Mouse (Mus musculus): ENCODE measurements around the gene Rhpn2. TPM values are rescaled to one million over a fixed set of nuclear protein-coding genes. Genes with fewer than 3 reads are reported as not detected.
"Not testable (repeated sequence)": the region's sequence is repeated elsewhere in the genome, so short reads cannot be mapped to it uniquely, and the experiment has no call there.

The Rhpn2 gene
- polyA plus RNA-seq (2015; fragmentation: Nextera tagmentation; extraction: Ambion mirVana) = 5.0 and 6.6 TPM in 2 replicates

DNA sequence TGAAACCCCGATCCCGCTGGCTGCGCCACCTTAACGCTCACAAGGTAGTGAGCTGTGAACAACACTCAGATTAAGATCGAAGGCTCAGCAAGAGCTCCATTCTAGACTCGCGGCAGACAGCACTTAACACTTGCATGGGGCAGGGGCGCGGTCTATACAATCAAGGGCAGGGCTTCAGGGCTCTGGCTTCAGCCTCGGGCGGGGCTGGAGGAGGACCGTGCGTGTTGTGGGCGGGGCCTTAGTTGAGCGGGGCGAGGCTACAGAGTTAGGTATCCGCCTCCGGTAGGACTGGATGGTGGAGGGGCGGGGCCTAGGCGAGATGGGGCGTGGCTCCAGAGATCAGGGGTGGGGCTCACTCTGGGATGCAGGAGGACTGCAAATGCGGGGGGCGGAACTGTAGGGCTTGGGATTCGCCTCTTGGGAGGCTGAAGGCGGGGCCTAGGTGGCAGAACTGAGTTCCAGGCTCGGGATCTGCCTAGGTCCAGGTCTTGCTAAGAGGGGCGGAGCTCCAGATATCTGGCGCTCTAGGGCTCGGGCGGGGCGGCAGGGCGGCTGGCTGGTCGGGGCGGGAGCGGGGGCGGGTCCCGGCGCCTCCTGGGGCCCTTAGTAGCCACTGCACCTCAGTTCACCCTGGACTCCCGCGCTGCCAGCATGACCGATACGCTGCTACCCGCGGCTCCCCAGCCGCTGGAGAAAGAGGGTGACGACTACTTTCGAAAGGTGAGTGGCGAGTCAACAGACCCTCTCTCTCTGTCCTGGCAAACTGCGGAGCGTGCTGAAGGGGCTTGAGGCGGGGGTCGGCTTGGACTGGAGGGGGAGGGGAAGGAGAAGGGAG, at the start of gene Rhpn2:
Rhpn2 (plus strand) TSS at position 479 of the 835 bp plus-strand sequence.
- H3K9me3 ChIP-seq (replicated peaks) = no peaks in the 10 kb centered on the region
- H3K36me3 ChIP-seq (replicated peaks) = no peaks in the 10 kb centered on the region
- H3K9ac ChIP-seq = peak within 1 kb of the TSS; percentile 56
- H3K4me2 ChIP-seq = peak within 1 kb of the TSS; percentile 93
- peak within 1 kb of the TSS; percentile 15; the same call in 1 of the 2 replicates for H3K27ac ChIP-seq (replicated peaks)
- peaks cover 33% of the 10 kb centered on the region for H3K4me1 ChIP-seq (replicated peaks)
- peaks cover 84% of the 10 kb centered on the region for H3K27me3 ChIP-seq
- peak; percentile 96 for ATAC-seq (ENCODE audit: insufficient read depth)
- H3K4me3 ChIP-seq (replicated peaks) = peak within 1 kb of the TSS; percentile 63
- under 1% methylated on average over 49 of the region's 52 CpGs for whole genome bisulfite sequencing (ENCODE audit: insufficient replicate concordance)

DNA sequence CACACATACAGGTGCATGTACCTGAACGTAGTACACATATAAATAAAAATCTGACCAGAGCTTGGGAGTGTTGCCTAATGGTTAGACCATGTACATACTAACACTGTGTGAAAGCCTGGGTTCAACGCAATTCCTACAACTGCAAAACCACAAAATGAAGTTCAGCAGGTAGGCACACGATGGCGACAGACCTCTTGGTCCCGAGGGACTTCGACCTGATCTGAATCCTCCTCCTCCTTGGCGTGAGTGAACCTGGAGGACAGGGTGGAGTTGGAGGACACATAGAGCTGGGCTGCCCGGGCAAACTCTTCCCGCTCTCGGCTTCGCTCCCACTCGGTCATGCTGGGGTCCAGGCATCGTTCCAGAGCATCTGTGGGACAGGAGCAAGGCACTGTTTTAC, 40.5 kb upstream of the Rhpn2 start:
- Histone ChIP-seq H3K27me3 (no peaks in the 10 kb centered on the region), H3K4me3 (replicated peaks) (no peak overlapping the region), H3K4me2 (no peak overlapping the region), H3K9ac (no peak overlapping the region), H3K4me1 (replicated peaks) (no peaks in the 10 kb centered on the region), H3K36me3 (replicated peaks) (peaks cover 65% of the 10 kb centered on the region), H3K9me3 (replicated peaks) (no peaks in the 10 kb centered on the region), H3K27ac (replicated peaks) (no peak overlapping the region)
- WGBS (ENCODE audit: insufficient replicate concordance) = 80% methylated on average over 13 of the region's 13 CpGs
- no peak for ATAC-seq (ENCODE audit: insufficient read depth)

DNA sequence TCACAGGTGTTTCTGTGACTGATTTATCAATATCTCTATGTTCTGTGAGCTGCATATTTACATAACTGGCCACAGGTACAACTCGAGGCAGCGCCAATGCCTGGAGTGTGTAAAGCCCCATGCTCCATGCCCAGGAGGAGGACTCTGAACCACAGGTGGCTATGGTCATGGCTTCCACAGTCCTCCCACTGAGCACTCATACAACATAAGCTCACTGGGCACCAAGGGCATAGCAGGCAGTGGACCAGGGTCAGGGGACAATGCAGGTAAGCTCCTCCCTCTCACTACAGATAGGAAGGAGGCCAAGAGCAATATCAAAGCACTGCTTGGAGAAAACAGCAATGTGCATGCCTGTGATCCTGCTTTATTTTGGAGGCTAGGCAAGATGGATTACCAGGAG, 38.3 kb upstream of the Rhpn2 start:
- no peak overlapping the region for H3K4me2 ChIP-seq
- H3K4me1 ChIP-seq (replicated peaks) = no peaks in the 10 kb centered on the region
- no peak for ATAC-seq (ENCODE audit: insufficient read depth)
- no peaks in the 10 kb centered on the region for H3K9me3 ChIP-seq (replicated peaks)
- no peak overlapping the region for H3K27ac ChIP-seq (replicated peaks)
- H3K36me3 ChIP-seq (replicated peaks) = peaks cover 50% of the 10 kb centered on the region
- H3K27me3 ChIP-seq = no peaks in the 10 kb centered on the region
- WGBS (ENCODE audit: insufficient replicate concordance) = 74% methylated on average over 2 of the region's 2 CpGs
- H3K9ac ChIP-seq = no peak overlapping the region
- H3K4me3 ChIP-seq (replicated peaks) = no peak overlapping the region

DNA sequence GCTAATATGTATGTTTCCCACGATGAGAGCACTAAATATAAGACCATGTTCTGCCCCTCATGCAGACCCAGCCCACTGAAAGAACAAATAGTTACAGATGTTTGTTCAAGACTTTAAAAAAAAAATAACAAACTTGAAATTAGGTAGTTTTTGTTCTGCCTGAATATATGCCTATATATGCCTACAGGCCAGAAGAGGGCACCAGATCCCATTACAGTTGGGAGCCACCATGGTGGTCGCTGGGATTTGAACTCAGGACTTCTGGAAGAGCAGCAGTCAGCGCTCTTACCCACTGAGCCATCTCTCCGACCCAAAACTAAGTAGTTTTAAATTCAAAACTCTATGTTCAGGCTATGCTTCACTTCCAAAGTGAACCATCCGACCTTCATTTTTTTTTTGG, 36.1 kb upstream of the Rhpn2 start:
- 71% methylated on average over 5 of the region's 5 CpGs for WGBS (ENCODE audit: insufficient replicate concordance)
- Histone ChIP-seq H3K9me3 (replicated peaks) (no peaks in the 10 kb centered on the region), H3K36me3 (replicated peaks) (peaks cover 57% of the 10 kb centered on the region)

DNA sequence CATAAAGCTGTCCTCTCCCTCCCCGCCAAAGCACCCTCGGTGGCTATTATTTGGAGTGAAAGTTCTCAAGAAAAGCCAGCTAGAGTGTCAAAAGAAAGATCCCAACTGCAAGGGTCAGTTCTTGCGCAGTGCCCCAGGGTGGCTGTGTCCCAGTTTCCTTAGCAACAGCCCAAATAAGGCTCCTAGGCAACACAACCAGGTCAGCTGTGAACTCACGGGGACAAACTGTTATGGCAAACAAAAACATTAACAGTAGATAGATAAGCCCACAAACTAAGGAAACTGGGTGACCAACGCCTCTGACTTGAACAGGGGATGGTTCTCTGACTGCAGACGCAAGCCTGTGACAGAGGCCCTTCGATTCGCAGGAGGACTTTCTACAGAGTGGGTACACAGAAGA, 34.3 kb upstream of the Rhpn2 start:
- no peak overlapping the region for H3K27ac ChIP-seq (replicated peaks)
- peaks cover 50% of the 10 kb centered on the region for H3K36me3 ChIP-seq (replicated peaks)
- no peak for ATAC-seq (ENCODE audit: insufficient read depth)
- no peak overlapping the region for H3K4me2 ChIP-seq
- no peaks in the 10 kb centered on the region for H3K27me3 ChIP-seq
- H3K9ac ChIP-seq = no peak overlapping the region
- H3K4me1 ChIP-seq (replicated peaks) = no peaks in the 10 kb centered on the region
- no peak overlapping the region for H3K4me3 ChIP-seq (replicated peaks)
- H3K9me3 ChIP-seq (replicated peaks) = no peaks in the 10 kb centered on the region
- 68% methylated on average over 8 of the region's 8 CpGs for WGBS (ENCODE audit: insufficient replicate concordance)

More for the DNA sequence above, 36.1 kb upstream of the Rhpn2 start:
- Histone ChIP-seq H3K27me3 (no peaks in the 10 kb centered on the region), H3K4me3 (replicated peaks) (no peak overlapping the region), H3K27ac (replicated peaks) (no peak overlapping the region), H3K4me1 (replicated peaks) (no peaks in the 10 kb centered on the region), H3K9ac (no peak overlapping the region), H3K4me2 (no peak overlapping the region)
- ATAC-seq (ENCODE audit: insufficient read depth) = no peak

DNA sequence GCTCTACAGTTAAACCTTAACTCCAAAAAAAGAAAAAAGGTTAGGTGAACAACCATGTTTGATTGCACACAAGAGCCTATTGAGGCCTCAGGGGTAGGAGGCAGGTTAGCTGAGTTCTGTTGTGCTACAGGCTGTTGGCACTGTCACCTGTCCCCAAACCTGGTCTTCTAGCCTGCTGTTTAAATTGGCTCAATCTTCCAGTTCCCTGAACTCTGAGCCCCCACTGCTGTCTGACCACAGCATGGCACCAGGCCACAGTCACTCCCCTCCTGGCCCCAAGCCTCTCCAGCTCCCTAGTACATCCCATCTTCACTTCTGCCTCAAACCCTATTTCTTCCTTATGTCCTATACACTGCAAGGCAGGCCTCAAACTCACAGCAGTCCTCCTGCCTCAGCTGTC, 33.2 kb upstream of the Rhpn2 start:
- Histone ChIP-seq H3K36me3 (replicated peaks) (peaks cover 51% of the 10 kb centered on the region), H3K4me2 (no peak overlapping the region)

DNA sequence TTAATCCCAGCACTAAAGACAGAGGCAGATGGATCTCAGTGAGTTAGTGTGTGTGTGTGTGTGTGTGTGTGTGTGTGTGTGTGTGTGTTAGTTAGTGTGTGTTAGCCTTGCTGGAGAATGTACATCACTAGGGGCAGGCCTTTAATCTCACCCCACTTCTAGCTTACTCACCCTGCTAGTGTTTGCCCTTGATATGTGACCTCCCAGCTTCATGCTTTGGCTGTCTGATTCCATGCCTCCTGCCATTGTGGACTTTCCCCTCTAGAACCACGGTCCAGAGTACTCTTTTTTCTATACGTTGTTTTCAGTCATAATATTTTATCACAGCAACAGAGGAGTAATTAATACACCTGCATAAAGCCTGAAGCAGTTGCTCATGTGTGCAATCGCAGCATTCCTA, 22.8 kb upstream of the Rhpn2 start:
- ATAC-seq (ENCODE audit: insufficient read depth) = no peak

More for the DNA sequence above, 33.2 kb upstream of the Rhpn2 start:
- Histone ChIP-seq H3K4me3 (replicated peaks) (no peak overlapping the region), H3K27ac (replicated peaks) (no peak overlapping the region), H3K27me3 (no peaks in the 10 kb centered on the region), H3K9ac (no peak overlapping the region), H3K9me3 (replicated peaks) (no peaks in the 10 kb centered on the region), H3K4me1 (replicated peaks) (no peaks in the 10 kb centered on the region)
- ATAC-seq (ENCODE audit: insufficient read depth) = no peak

DNA sequence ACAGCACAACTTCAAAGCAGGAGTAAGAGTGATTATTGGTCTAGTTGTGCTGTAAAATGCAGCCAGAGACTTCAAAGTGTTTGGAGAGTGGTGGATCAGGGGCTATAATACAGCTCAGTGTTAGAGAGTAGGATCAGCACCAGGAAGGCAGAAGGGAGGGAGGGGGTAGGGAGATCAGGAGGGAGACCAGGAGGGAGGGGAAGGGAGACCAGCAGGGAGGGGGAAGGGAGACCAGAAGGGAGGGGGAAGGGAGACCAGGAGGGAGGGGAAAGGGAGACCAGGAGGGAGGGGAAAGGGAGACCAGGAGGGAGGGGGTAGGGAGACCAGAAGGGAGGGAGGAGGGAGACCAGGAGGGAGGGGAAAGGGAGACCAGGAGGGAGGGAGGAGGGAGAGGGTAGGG, 19.8 kb upstream of the Rhpn2 start:
- Histone ChIP-seq H3K36me3 (replicated peaks) (peaks cover 8% of the 10 kb centered on the region), H3K9ac (no peak overlapping the region; the same call in 1 of the 2 replicates), H3K27ac (replicated peaks) (no peak overlapping the region), H3K4me3 (replicated peaks) (no peak overlapping the region), H3K4me1 (replicated peaks) (peaks cover 23% of the 10 kb centered on the region), H3K9me3 (replicated peaks) (no peaks in the 10 kb centered on the region), H3K27me3 (no peaks in the 10 kb centered on the region), H3K4me2 (no peak overlapping the region)
- ATAC-seq (ENCODE audit: insufficient read depth) = no peak

More for the DNA sequence above, 22.8 kb upstream of the Rhpn2 start:
- Histone ChIP-seq H3K36me3 (replicated peaks) (peaks cover 30% of the 10 kb centered on the region), H3K9me3 (replicated peaks) (no peaks in the 10 kb centered on the region), H3K27me3 (no peaks in the 10 kb centered on the region), H3K4me3 (replicated peaks) (no peak overlapping the region), H3K4me1 (replicated peaks) (no peaks in the 10 kb centered on the region), H3K9ac (no peak overlapping the region), H3K4me2 (no peak overlapping the region), H3K27ac (replicated peaks) (no peak overlapping the region)
- WGBS (ENCODE audit: insufficient replicate concordance) = 75% methylated on average over 3 of the region's 3 CpGs

DNA sequence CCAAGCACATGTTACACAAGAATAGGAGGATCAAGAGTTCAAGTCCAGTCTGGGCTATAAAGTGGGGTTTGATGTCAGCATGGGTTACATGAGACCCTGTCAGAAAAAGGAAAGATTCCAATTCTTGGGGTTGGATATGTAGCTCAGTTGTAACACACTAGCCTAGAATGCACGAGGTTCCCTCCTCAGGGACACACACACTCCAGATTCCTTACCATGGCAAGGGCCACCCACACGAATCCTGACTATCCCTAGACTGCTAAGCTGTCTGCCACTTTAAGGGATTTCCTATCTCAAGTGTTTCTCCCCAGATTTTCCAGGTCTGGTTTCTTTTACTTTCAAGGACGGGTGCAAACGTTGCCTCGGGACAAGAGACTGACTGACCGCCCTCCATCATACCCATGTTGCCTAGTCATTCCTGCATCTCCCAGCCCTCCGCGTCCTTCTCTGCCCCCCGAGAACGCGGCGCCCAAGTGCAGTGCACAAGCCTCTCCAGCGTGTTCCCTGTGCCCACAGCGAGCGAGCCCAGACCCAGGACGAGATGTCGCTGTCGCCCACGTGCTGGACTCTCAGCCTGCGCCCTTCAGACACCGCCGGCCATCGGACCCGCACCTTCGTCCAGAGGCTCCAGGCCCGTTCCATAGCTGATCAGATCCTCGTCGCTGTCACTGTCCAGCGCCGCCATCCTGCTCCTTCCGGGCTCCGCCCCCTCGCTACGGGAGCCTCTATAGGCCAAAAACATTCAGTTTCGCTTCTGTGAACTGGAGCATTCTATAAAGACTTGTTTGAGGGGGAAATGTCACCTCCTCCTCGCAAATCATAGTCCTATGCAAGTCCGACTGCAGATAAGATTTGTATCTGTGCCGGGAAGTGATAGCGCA, 16.0 kb upstream of the Rhpn2 start, which contains the start of gene Gpatch1:
Gpatch1 (minus strand) TSS at position 712 of the 881 bp plus-strand sequence.
- under 1% methylated on average over 39 of the region's 39 CpGs for WGBS (ENCODE audit: insufficient replicate concordance)
- ATAC-seq (ENCODE audit: insufficient read depth) = peak; percentile 83
- Histone ChIP-seq H3K27me3 (peaks cover 3% of the 10 kb centered on the region), H3K9me3 (replicated peaks) (no peaks in the 10 kb centered on the region), H3K4me3 (replicated peaks) (peak within 1 kb of the TSS; percentile 92), H3K27ac (replicated peaks) (0 out of 2 replicates have a peak within 1 kb of the TSS, but pooled peaks have one; percentile 53), H3K4me1 (replicated peaks) (peaks cover 23% of the 10 kb centered on the region), H3K36me3 (replicated peaks) (no peaks in the 10 kb centered on the region), H3K4me2 (peak within 1 kb of the TSS; percentile 82), H3K9ac (peak within 1 kb of the TSS; percentile 76)

DNA sequence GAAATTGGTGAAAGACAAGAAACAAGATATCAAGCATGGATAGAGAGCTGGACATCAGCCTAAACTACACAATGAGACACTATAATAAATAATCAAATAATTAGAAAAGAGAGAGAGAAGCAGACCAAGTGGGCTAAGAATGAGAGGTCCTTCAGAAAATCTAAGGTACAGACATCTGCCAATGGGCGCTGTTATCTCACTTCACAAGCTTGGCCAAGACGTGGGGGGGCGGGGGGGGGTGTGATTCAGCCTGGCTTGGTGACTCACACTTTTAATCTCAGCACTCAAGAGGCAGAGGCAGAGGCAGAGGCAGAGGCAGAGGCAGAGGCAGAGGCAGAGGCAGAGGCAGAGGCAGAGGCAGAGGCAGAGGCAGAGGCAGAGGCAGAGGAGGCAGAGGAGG, 14.7 kb upstream of the Rhpn2 start:
- H3K9me3 ChIP-seq (replicated peaks); H3K27ac ChIP-seq (replicated peaks); H3K4me3 ChIP-seq (replicated peaks); H3K36me3 ChIP-seq (replicated peaks); H3K27me3 ChIP-seq; H3K4me2 ChIP-seq; ATAC-seq (ENCODE audit: insufficient read depth); H3K9ac ChIP-seq: not testable (repeated sequence)
- WGBS (ENCODE audit: insufficient replicate concordance) = 29% methylated on average over 3 of the region's 3 CpGs
- H3K4me1 ChIP-seq (replicated peaks) = peaks cover 23% of the 10 kb centered on the region

DNA sequence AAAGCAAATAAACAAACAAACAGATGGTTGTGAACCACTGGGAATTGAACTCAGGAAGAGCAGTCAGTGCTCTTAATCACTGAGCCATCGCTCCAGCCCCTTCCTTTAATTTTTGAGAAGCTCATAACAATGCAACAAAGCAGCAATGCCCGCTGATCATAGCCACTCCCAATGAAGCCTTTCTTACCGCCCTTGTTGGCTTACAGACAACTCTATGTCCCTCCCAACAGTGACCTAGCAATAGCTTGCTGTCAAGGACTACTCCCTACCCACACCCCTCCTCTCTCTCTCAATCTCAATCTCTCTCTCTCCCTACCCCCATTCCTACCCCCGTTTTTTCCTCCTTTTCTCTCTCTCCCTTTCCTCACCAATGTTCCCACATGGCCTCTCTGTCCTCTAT, 14.2 kb upstream of the Rhpn2 start:
- H3K4me2 ChIP-seq = no peak overlapping the region
- 58% methylated on average over 4 of the region's 4 CpGs for whole genome bisulfite sequencing (ENCODE audit: insufficient replicate concordance)
- ATAC-seq (ENCODE audit: insufficient read depth) = no peak

More for the DNA sequence above, 14.2 kb upstream of the Rhpn2 start:
- Histone ChIP-seq H3K4me3 (replicated peaks) (no peak overlapping the region), H3K27ac (replicated peaks) (no peak overlapping the region), H3K36me3 (replicated peaks) (no peaks in the 10 kb centered on the region), H3K9me3 (replicated peaks) (no peaks in the 10 kb centered on the region), H3K9ac (no peak overlapping the region), H3K4me1 (replicated peaks) (peaks cover 23% of the 10 kb centered on the region), H3K27me3 (peaks cover 7% of the 10 kb centered on the region)
